Mouse (Mus musculus) liver, embryonic 14.5 days (tissue): ENCODE measurements around the gene Bcat1. TPM values are rescaled to one million over a fixed set of nuclear protein-coding genes. Genes with fewer than 3 reads are reported as not detected.

Experiments used
- ATAC-seq: fragments of 200-750 bp; cut with Nextera tagmentation; 2 replicates; pipeline ENCODE4 v1.8.0; 2017; ENCODE audit warnings: moderate number of reproducible peaks, mild to moderate bottlenecking, moderate library complexity; ENCODE audit not compliant: insufficient read depth
- DNase-seq, 3 experiments: peaks; one replicate each; pipeline ENCODE4 v3.0.0-alpha.2; 2012 to 2013; ENCODE audit warnings: low read depth in 3 of 3, low spot score in 3 of 3
- H3K27ac ChIP-seq: fragments of 300-500 bp; sonication (generic); 2 replicates; pipeline ENCODE4 v1.5.1; 2014; ENCODE audit warnings: moderate library complexity, mild to moderate bottlenecking, control low read depth, inconsistent platforms
- H3K27me3 ChIP-seq: fragments of 300-500 bp; sonication (generic); 2 replicates; pipeline ENCODE4 v1.6.1; 2014; ENCODE audit warnings: mild to moderate bottlenecking, low read length, moderate library complexity; ENCODE audit not compliant: control insufficient read depth, insufficient read depth
- H3K36me3 ChIP-seq: fragments of 300-500 bp; sonication (generic); replicated peaks from 2 replicates; pipeline ENCODE4 v1.6.1; 2014; ENCODE audit warnings: low read depth; ENCODE audit not compliant: control insufficient read depth, insufficient read depth
- H3K4me1 ChIP-seq, 2 experiments: fragments of 200-500 bp in 1 of 2; fragments of 300-500 bp in 1 of 2; sonication (generic) in 1 of 2; replicated peaks; 2 replicates each; pipeline ENCODE4 v1.6.1; 2012 to 2014; ENCODE audit warnings: antibody characterized with exemption in 1 of 2, inconsistent platforms in 1 of 2, low read length in 1 of 2; ENCODE audit not compliant: control insufficient read depth in 2 of 2, insufficient read depth in 2 of 2
- H3K4me2 ChIP-seq: fragments of 300-500 bp; sonication (generic); 2 replicates; pipeline ENCODE4 v1.6.1; 2014; ENCODE audit warnings: low read depth, mild to moderate bottlenecking, control low read depth, moderate library complexity
- H3K4me3 ChIP-seq, 2 experiments: fragments of 200-500 bp in 1 of 2; fragments of 300-500 bp in 1 of 2; sonication (generic) in 1 of 2; 2 replicates each; pipeline ENCODE4 v1.5.1; 2012 to 2014; ENCODE audit warnings: low read depth in 2 of 2, low read length in 2 of 2, mild to moderate bottlenecking in 2 of 2, control low read depth in 1 of 2, inconsistent platforms in 1 of 2, moderate library complexity in 1 of 2; ENCODE audit not compliant: insufficient read depth in 1 of 2
- H3K9ac ChIP-seq: fragments of 300-500 bp; sonication (generic); replicated peaks from 2 replicates; pipeline ENCODE4 v1.6.1; 2014; ENCODE audit warnings: mild to moderate bottlenecking, control low read depth, moderate library complexity
- H3K9me3 ChIP-seq: fragments of 300-500 bp; sonication (generic); 2 replicates; pipeline ENCODE4 v1.6.1; 2016; ENCODE audit warnings: low read length, mixed read lengths; ENCODE audit not compliant: control insufficient read depth
- CTCF ChIP-seq: IDR thresholded peaks from 2 replicates; pipeline ENCODE4 v1.5.1; 2016; ENCODE audit warnings: antibody characterized with exemption, low read depth, control low read depth
- EP300 ChIP-seq: IDR thresholded peaks from 2 replicates; pipeline ENCODE4 v1.6.1; 2016; ENCODE audit warnings: antibody characterized with exemption, low read depth
- WGBS: fragments of 180-500 bp; shearing (Covaris S2); extraction: QIAGEN DNeasy Blood & Tissue Kit; methylation state at CpG from one replicate; pipeline ENCODE4 v1.1.7; 2014; ENCODE audit not compliant: insufficient replicate concordance; 5-methylcytosine and 5-hydroxymethylcytosine counted together
- polyA plus RNA-seq, 2 experiments: library from polyadenylated mRNA; depleted of rRNA in 1 of 2; stranded (reverse) in 1 of 2; unstranded in 1 of 2; fragments of >200 nt; fragmentation: Nextera tagmentation in 1 of 2; extraction: Ambion mirVana in 1 of 2; gene quantifications; 2 replicates each; pipeline versions ENCODE4 v1.2.1 to v1.2.3; 2012 to 2014

The Bcat1 gene
- polyA plus RNA-seq, 2 experiments: 0.06 to 0.51 TPM

DNA sequence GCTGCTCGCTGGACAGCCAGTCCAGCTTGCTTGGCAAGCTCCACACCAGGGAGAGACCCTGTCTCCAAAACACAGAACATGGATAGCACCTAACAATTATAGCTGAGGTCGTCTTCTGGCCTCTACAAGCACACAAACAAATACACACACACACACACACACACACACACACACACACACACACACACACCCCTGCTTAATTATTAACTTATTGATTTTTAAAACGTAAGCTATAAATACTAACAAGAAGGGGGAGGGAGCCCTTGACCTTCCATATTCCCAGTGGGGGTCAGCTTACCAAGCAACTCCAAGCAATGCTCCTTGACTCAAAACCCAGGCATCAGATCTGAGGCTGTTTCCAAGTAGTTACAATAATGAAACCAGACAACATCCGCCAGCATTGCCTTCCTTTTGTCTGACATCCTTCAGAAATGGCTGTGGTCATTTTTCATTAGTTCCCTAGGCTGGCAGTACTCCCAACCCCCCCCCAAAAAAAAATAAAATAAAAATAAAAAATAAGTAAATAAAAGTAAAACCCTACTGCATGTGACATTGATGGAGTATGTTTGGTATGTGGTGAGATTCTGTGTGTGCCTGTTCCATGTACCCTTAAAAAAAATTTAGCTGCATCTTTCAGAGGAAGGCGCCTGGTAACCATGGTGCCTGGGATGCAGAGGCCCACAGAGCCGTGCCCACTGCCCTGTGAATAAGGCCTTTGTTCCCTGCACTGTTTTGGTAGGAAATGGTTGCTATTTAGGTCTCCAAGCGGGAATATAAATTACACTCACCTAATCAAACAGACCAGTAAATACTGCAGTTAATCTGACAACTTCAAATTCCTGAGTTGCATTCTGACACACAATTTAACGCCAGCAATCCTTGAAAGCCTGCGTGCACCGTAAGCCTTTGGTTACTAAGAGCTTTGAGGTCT is 131.3 kb downstream of the Bcat1 start:
- ATAC-seq: no peak
- TF ChIP-seq CTCF (no peak), EP300 (no peak)
- Histone ChIP-seq H3K9me3 (no peaks in the 10 kb centered on the region), H3K27me3 (no peaks in the 10 kb centered on the region), H3K9ac (no peak overlapping the region), H3K36me3 (no peaks in the 10 kb centered on the region), H3K4me3 (no peak overlapping the region), H3K4me1 (peaks cover 0 to 5% of the 10 kb centered on the region in 2 experiments; a peak in 2 of 4 replicates), H3K4me2 (no peak overlapping the region), H3K27ac (no peak overlapping the region)
- no peak for DNase-seq
- 58% methylated on average over 10 of the region's 10 CpGs for WGBS

Other genes with a start within 250 kb of the Bcat1 start
- 8.3 and 10.9 TPM in 2 replicates for gene Lrmp, start 39.5 kb upstream of the Bcat1 start, polyA plus RNA-seq (2012; rRNA removed)
- gene Lrmp, start 39.5 kb upstream of the Bcat1 start, polyA plus RNA-seq (2014; fragmentation: Nextera tagmentation; extraction: Ambion mirVana): 7.3 and 9.8 TPM in 2 replicates
- 0.19 and 0.28 TPM in 2 replicates for gene Casc1, start 134.8 kb upstream of the Bcat1 start, polyA plus RNA-seq (2012; rRNA removed)
- 0.09 and 0.13 TPM in 2 replicates for gene Casc1, start 134.8 kb upstream of the Bcat1 start, polyA plus RNA-seq (2014; fragmentation: Nextera tagmentation; extraction: Ambion mirVana)
- gene Etfrf1, start 134.9 kb upstream of the Bcat1 start, polyA plus RNA-seq (2012; rRNA removed): 5.2 and 7.2 TPM in 2 replicates
- gene Etfrf1, start 134.9 kb upstream of the Bcat1 start, polyA plus RNA-seq (2014; fragmentation: Nextera tagmentation; extraction: Ambion mirVana): 12.3 and 13.3 TPM in 2 replicates
- gene Kras, start 174.1 kb upstream of the Bcat1 start, polyA plus RNA-seq (2012; rRNA removed): 12.1 and 17.8 TPM in 2 replicates
- 47.0 and 52.2 TPM in 2 replicates for gene Kras, start 174.1 kb upstream of the Bcat1 start, polyA plus RNA-seq (2014; fragmentation: Nextera tagmentation; extraction: Ambion mirVana)